Comparison of ENCODE assay signal across 8 mouse cellular contexts in the genomic region with DNA sequence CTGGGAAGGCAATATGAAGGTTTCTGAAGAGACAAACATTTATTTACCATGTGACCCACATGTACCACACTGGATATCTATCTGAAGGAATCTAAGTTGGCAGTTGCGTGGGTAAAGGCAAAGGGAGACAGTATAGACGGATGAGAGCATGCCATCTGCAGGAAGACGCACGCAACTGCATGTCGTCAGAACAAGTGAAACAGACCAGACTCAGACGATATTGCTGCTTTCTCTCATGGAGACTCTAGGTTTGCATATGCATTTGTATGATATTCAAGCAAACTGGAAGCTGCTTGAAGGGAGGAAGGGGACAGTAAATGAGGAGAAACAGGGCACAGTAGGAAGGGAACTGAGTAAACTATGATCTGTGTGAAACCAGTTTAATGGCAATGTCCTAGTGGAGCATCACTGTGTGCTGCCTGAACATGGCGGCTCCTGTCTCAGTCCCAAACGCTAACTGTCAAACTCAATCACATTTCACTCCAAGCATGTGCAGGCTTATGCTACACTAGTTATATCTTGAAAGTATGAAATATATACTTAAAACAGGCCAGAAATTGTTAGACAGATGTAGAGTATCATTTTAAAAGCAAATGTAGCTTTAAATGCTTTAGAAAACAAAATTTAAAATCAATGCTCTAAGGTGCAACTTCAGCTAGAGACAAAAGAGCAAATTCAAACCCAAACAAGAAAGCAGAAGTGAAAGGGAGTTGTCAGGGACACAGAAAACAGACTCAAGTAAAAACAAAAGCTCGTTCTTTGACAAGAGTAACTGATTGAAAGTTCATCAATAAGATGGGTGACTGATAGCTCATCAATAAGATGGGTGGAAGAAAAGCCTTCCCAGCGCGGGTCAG. TPM values are rescaled to one million over a fixed set of nuclear protein-coding genes. Genes with fewer than 3 reads are reported as not detected.
DNase-seq lines count a peak whose midpoint lies in the region.

No protein-coding gene starts in this region.

- DNase-seq in adrenal gland, postnatal 14 days = peak; percentile 49
- DNase-seq in adrenal gland, postnatal 4 days (ENCODE audit: low spot score in 2 of 2) = no peak
- DNase-seq in layer of hippocampus, adult 11-12 months (ENCODE audit: low spot score) = peak; percentile 32
- no peak for DNase-seq in layer of hippocampus, adult 9-10 months (ENCODE audit: low spot score)
- DNase-seq in embryo, embryonic 11 days = peak; percentile 47
- DNase-seq in lung, postnatal 36 days = peak; percentile 69
- peak; percentile 70 for DNase-seq in thymus, postnatal 4 days
- DNase-seq in right cerebral cortex, postnatal 4 days = no peak

RNA-seq across cellular contexts. Expression of a gene that starts 24.2 kb away (rescaled TPM):
- total RNA-seq in adrenal gland, postnatal 14 days (2021) = 6.7 and 8.6 TPM in 2 replicates
- 10 to 100 TPM; 18.2 to 18.5 TPM for total RNA-seq in adrenal gland, postnatal 4 days (2021)

RNA-seq across cellular contexts. Expression of a gene that starts 30.0 kb away (rescaled TPM):
- total RNA-seq in adrenal gland, postnatal 14 days (2021) = 3.9 and 6.8 TPM in 2 replicates
- 1 to 10 TPM; 4.7 to 5.0 TPM for total RNA-seq in adrenal gland, postnatal 4 days (2021)

Comparison
In these comparisons a context has a peak if more than half of its experiments do, and no peak if none do; other contexts are left out.
1. DNase-seq: peak in adrenal gland, postnatal 14 days (single experiment), layer of hippocampus, adult 11-12 months (single experiment), embryo, embryonic 11 days (single experiment), lung, postnatal 36 days (single experiment) and thymus, postnatal 4 days (single experiment); none in adrenal gland, postnatal 4 days (0 of 2), layer of hippocampus, adult 9-10 months (single experiment) and right cerebral cortex, postnatal 4 days (single experiment).